Mouse (Mus musculus) cerebellum, adult 8-10 months (tissue): Measurements from ENCODE around the gene Hmga2.

ENCODE experiments used
- DNase-seq: peaks from one replicate; pipeline ENCODE4 v3.0.0; 2022

Gene Hmga2

GRCm38 (mm10) chr10:120475601-120476515 lies at the start of gene Hmga2:
Hmga2 (minus strand) TSS chr10:120476469.
- DNase-seq = no peak

GRCm38 (mm10) chr10:120522959-120523358 lies 46.7 kb upstream of the Hmga2 start:
- DNase-seq = no peak

- DNase-seq = no peak
These were observed 45.8 kb upstream of the Hmga2 start for GRCm38 (mm10) chr10:120521912-120522575.

GRCm38 (mm10) chr10:120516311-120516710 lies 40.0 kb upstream of the Hmga2 start:
- no peak for DNase-seq

- no peak for DNase-seq
These were observed 37.5 kb upstream of the Hmga2 start for GRCm38 (mm10) chr10:120513721-120514120.

GRCm38 (mm10) chr10:120512946-120513345 lies 36.7 kb upstream of the Hmga2 start:
- DNase-seq = no peak

GRCm38 (mm10) chr10:120512121-120512520 lies 35.9 kb upstream of the Hmga2 start:
- no peak for DNase-seq

GRCm38 (mm10) chr10:120503959-120504358 lies 27.7 kb upstream of the Hmga2 start:
- DNase-seq = no peak

- no peak for DNase-seq
These were observed 24.5 kb upstream of the Hmga2 start for GRCm38 (mm10) chr10:120500794-120501193.

- no peak for DNase-seq
These were observed 21.8 kb upstream of the Hmga2 start for GRCm38 (mm10) chr10:120498086-120498485.

GRCm38 (mm10) chr10:120494653-120495052 lies 18.4 kb upstream of the Hmga2 start:
- DNase-seq = no peak

- DNase-seq = no peak
These were observed 15.2 kb upstream of the Hmga2 start for GRCm38 (mm10) chr10:120491477-120491876.

GRCm38 (mm10) chr10:120489611-120490010 lies 13.3 kb upstream of the Hmga2 start:
- no peak for DNase-seq

GRCm38 (mm10) chr10:120488526-120488925 lies 12.3 kb upstream of the Hmga2 start:
- no peak for DNase-seq

GRCm38 (mm10) chr10:120487881-120488280 lies 11.6 kb upstream of the Hmga2 start:
- DNase-seq = no peak

- no peak for DNase-seq
These were observed 9.2 kb upstream of the Hmga2 start for GRCm38 (mm10) chr10:120485461-120485860.

GRCm38 (mm10) chr10:120484144-120484543 lies 7.9 kb upstream of the Hmga2 start:
- no peak for DNase-seq

GRCm38 (mm10) chr10:120478164-120478563 lies 1.9 kb upstream of the Hmga2 start:
- no peak for DNase-seq

- no peak for DNase-seq
These were observed 1.2 kb upstream of the Hmga2 start for GRCm38 (mm10) chr10:120477501-120477900.

GRCm38 (mm10) chr10:120476516-120477336 lies 457 bp upstream of the Hmga2 start:
- DNase-seq = no peak

- DNase-seq = no peak
These were observed 1.2 kb downstream of the Hmga2 start for GRCm38 (mm10) chr10:120475041-120475541.

GRCm38 (mm10) chr10:120474301-120474700 lies 2.0 kb downstream of the Hmga2 start:
- no peak for DNase-seq

- DNase-seq = no peak
These were observed 3.1 kb downstream of the Hmga2 start for GRCm38 (mm10) chr10:120473218-120473617.
